Mouse (Mus musculus) bone marrow, adult 2 months (tissue): ENCODE results near the gene Trim50.

Experiments
- CTCF ChIP-seq: fragments of 200-500 bp; IDR thresholded peaks from 2 replicates; pipeline ENCODE4 v1.5.1; 2011; ENCODE audit warnings: low read length, control low read depth; ENCODE audit not compliant: control insufficient read depth, insufficient read depth
- POLR2A ChIP-seq: fragments of 200-500 bp; IDR thresholded peaks from 2 replicates; pipeline ENCODE4 v1.6.1; 2011; ENCODE audit warnings: low read depth, mild to moderate bottlenecking, control low read depth, low read length, borderline replicate concordance; ENCODE audit not compliant: control insufficient read depth

GRCm38 (mm10) chr5:135380681-135381080 is 27.6 kb downstream of the Trim50 start:
- TF ChIP-seq POLR2A = no peak
- TF ChIP-seq CTCF = no peak
